Mouse (Mus musculus) heart, postnatal 4 days (tissue): ENCODE data around the gene Mcpt8. TPM values are rescaled to one million over a fixed set of nuclear protein-coding genes. Genes with fewer than 3 reads are reported as not detected.
"Not testable (repeated sequence)": the region's sequence is repeated elsewhere in the genome, so short reads cannot be mapped to it uniquely, and the experiment has no call there.

ENCODE experiments used
- DNase-seq: peaks from one replicate; pipeline ENCODE4 v3.0.0; 2021
- total RNA-seq, 2 experiments: library from RNA; stranded (reverse); gene quantifications; 2 replicates each; pipeline ENCODE4 v1.2.3; 2021

Mcpt8 gene
- total RNA-seq, result not detected

GRCm38 (mm10) chr14:56085167-56085566, at the start of gene Mcpt8:
TSS of gene Mcpt8 (minus strand) at chr14:56085273.
- DNase-seq, result no peak

GRCm38 (mm10) chr14:56133675-56134074, 48.6 kb upstream of the Mcpt8 start:
- DNase-seq, result not testable (repeated sequence)

- not testable (repeated sequence) for DNase-seq
Observed at GRCm38 (mm10) chr14:56132508-56132907, 47.4 kb upstream of the Mcpt8 start, which contains the start of gene Gzmd. TSS of gene Gzmd (minus strand) at chr14:56132608.

- no peak for DNase-seq
Observed at GRCm38 (mm10) chr14:56128341-56128740, 43.3 kb upstream of the Mcpt8 start.

- no peak for DNase-seq
Observed at GRCm38 (mm10) chr14:56123516-56123915, 38.4 kb upstream of the Mcpt8 start.

- no peak for DNase-seq
Observed at GRCm38 (mm10) chr14:56120525-56120924, 35.5 kb upstream of the Mcpt8 start, which contains the start of gene Gzme. TSS of gene Gzme (minus strand) at chr14:56120625.

- DNase-seq, result not testable (repeated sequence)
Observed at GRCm38 (mm10) chr14:56115531-56116310, 30.6 kb upstream of the Mcpt8 start.

- DNase-seq, result no peak
Observed at GRCm38 (mm10) chr14:56105447-56106180, 20.5 kb upstream of the Mcpt8 start.

GRCm38 (mm10) chr14:56105016-56105415, 19.9 kb upstream of the Mcpt8 start:
- DNase-seq, result no peak

GRCm38 (mm10) chr14:56103452-56103851, 18.4 kb upstream of the Mcpt8 start:
- no peak for DNase-seq

- DNase-seq, result no peak
Observed at GRCm38 (mm10) chr14:56102386-56102785, 17.3 kb upstream of the Mcpt8 start, which contains the start of gene Ctsg. TSS of gene Ctsg (minus strand) at chr14:56102574.

GRCm38 (mm10) chr14:56098940-56099339, 13.9 kb upstream of the Mcpt8 start:
- DNase-seq, result no peak

GRCm38 (mm10) chr14:56097597-56097996, 12.5 kb upstream of the Mcpt8 start:
- DNase-seq, result no peak

- no peak for DNase-seq
Observed at GRCm38 (mm10) chr14:56093353-56093752, 8.3 kb upstream of the Mcpt8 start.

- no peak for DNase-seq
Observed at GRCm38 (mm10) chr14:56086711-56087110, 1.6 kb upstream of the Mcpt8 start.

GRCm38 (mm10) chr14:56082016-56082415, 3.1 kb downstream of the Mcpt8 start:
- DNase-seq, result no peak

- DNase-seq, result not testable (repeated sequence)
Observed at GRCm38 (mm10) chr14:56062213-56062612, 22.9 kb downstream of the Mcpt8 start, which contains the start of gene Mcpt4. TSS of gene Mcpt4 (minus strand) at chr14:56062313.

- DNase-seq, result no peak
Observed at GRCm38 (mm10) chr14:56057722-56058121, 27.4 kb downstream of the Mcpt8 start.

GRCm38 (mm10) chr14:56055408-56055807, 29.7 kb downstream of the Mcpt8 start:
- no peak for DNase-seq

GRCm38 (mm10) chr14:56041792-56042191, 43.3 kb downstream of the Mcpt8 start, which contains the start of gene Mcpt2:
TSS of gene Mcpt2 (plus strand) at chr14:56042041.
- DNase-seq, result not testable (repeated sequence)

- no peak for DNase-seq
Observed at GRCm38 (mm10) chr14:56034433-56034832, 50.6 kb downstream of the Mcpt8 start.
